Mouse (Mus musculus) liver, embryonic 11.5 days (tissue): ENCODE measurements around the gene Chml. TPM values are rescaled to one million over a fixed set of nuclear protein-coding genes. Genes with fewer than 3 reads are reported as not detected.
A peak's percentile ranks its signal among the peaks of the same experiment; 100 is the strongest.

Source experiments
- ATAC-seq: fragments of 200-750 bp; cut with Nextera tagmentation; replicated peaks from 2 replicates; pipeline ENCODE4 v1.8.0; 2017; ENCODE audit warnings: moderate number of reproducible peaks, mild to moderate bottlenecking, moderate TSS enrichment, moderate library complexity; ENCODE audit not compliant: low FRiP score
- DNase-seq: peaks from one replicate; pipeline ENCODE4 v3.0.0-alpha.2; 2017; ENCODE audit warnings: low spot score
- H3K27ac ChIP-seq: fragments of 300-500 bp; sonication (generic); 2 replicates; pipeline ENCODE4 v1.5.1; 2014; ENCODE audit warnings: mild to moderate bottlenecking, low read depth, low read length, control low read depth
- H3K27me3 ChIP-seq: fragments of 300-500 bp; sonication (generic); replicated peaks from 2 replicates; pipeline ENCODE4 v1.6.1; 2014; ENCODE audit warnings: low read length, mixed read lengths; ENCODE audit not compliant: control insufficient read depth, insufficient read depth
- H3K36me3 ChIP-seq: fragments of 300-500 bp; sonication (generic); 2 replicates; pipeline ENCODE4 v1.6.1; 2014; ENCODE audit warnings: mild to moderate bottlenecking, low read length, moderate library complexity, mixed read lengths; ENCODE audit not compliant: control insufficient read depth, insufficient read depth
- H3K4me1 ChIP-seq: fragments of 300-500 bp; sonication (generic); replicated peaks from 2 replicates; pipeline ENCODE4 v1.6.1; 2014; ENCODE audit warnings: low read length, mixed read lengths; ENCODE audit not compliant: control insufficient read depth, insufficient read depth
- H3K4me2 ChIP-seq: fragments of 300-500 bp; sonication (generic); 2 replicates; pipeline ENCODE4 v1.6.1; 2014; ENCODE audit warnings: mild to moderate bottlenecking, control low read depth, moderate library complexity
- H3K4me3 ChIP-seq: fragments of 300-500 bp; sonication (generic); 2 replicates; pipeline ENCODE4 v1.5.1; 2014; ENCODE audit warnings: low read depth, low read length, control low read depth
- H3K9ac ChIP-seq: fragments of 300-500 bp; sonication (generic); 2 replicates; pipeline ENCODE4 v1.6.1; 2014; ENCODE audit warnings: low read depth, low read length, control low read depth
- H3K9me3 ChIP-seq: fragments of 300-500 bp; sonication (generic); 2 replicates; pipeline ENCODE4 v1.6.1; 2016; ENCODE audit warnings: low read length, inconsistent platforms, mixed read lengths; ENCODE audit not compliant: control insufficient read depth
- WGBS: fragments of 180-500 bp; shearing (Covaris S2); extraction: QIAGEN DNeasy Blood & Tissue Kit; methylation state at CpG from one replicate; pipeline ENCODE4 v1.1.7; 2014; 5-methylcytosine and 5-hydroxymethylcytosine counted together
- polyA plus RNA-seq: library from polyadenylated mRNA; unstranded; fragments of >200 nt; fragmentation: Nextera tagmentation; extraction: Ambion mirVana; gene quantifications from 2 replicates; pipeline ENCODE4 v1.2.1, GENCODE M21; 2014

Gene Chml
- polyA plus RNA-seq, 1 experiment from 2014 or later = 3.6 TPM

DNA sequence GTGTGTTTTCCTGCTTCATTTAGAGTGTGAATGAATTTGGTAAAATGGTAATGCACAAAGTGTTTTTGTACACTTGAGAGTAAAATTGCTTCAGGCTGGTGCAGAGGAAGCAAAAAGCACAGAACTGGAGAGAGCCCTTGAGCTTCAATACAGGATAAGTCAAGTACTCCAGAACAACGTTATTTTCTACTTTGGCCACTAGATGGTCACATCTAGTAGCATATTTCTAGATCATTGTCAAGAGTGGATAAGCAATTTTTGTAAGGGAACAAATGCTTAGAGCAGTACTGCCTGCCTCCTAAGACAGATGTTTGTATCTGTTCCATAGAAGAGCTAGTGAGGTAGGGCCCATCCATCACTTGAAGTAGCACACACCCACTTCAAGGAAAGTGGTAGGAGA lies 21.1 kb downstream of the Chml start:
- Histone ChIP-seq H3K4me3 (no peak overlapping the region), H3K4me1 (no peaks in the 10 kb centered on the region), H3K9ac (no peak overlapping the region), H3K27ac (no peak overlapping the region), H3K9me3 (no peaks in the 10 kb centered on the region), H3K27me3 (no peaks in the 10 kb centered on the region), H3K4me2 (no peak overlapping the region), H3K36me3 (no peaks in the 10 kb centered on the region)
- 18% methylated on average over 1 of the region's 1 CpGs for WGBS
- ATAC-seq (no peak), DNase-seq (no peak)

DNA sequence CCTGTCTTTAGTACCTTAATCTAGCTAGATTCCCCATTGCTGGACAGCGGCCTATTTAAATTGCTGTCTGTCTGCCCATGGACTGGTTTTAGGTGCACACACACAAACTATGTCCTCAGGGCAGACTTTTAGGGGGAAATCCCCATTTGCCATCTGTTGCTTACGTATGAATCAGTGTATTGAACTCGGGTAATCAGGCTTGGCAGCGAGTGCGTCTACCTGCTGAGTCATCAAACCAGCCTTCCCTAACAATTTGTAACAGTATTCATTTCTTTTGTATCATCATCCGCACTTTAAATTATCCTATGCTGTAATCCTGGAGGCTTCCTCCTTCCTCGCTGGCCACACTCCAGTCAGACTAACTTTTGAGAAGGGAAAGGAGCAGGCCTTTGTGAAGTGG lies 22.7 kb downstream of the Chml start:
- H3K4me3 ChIP-seq = no peak overlapping the region
- H3K9ac ChIP-seq = no peak overlapping the region
- no peak overlapping the region for H3K4me2 ChIP-seq
- no peaks in the 10 kb centered on the region for H3K4me1 ChIP-seq
- no peaks in the 10 kb centered on the region for H3K36me3 ChIP-seq
- 84% methylated on average over 7 of the region's 7 CpGs for WGBS
- DNase-seq (no peak), ATAC-seq (no peak)
- no peak overlapping the region for H3K27ac ChIP-seq
- no peaks in the 10 kb centered on the region for H3K9me3 ChIP-seq
- H3K27me3 ChIP-seq = no peaks in the 10 kb centered on the region

DNA sequence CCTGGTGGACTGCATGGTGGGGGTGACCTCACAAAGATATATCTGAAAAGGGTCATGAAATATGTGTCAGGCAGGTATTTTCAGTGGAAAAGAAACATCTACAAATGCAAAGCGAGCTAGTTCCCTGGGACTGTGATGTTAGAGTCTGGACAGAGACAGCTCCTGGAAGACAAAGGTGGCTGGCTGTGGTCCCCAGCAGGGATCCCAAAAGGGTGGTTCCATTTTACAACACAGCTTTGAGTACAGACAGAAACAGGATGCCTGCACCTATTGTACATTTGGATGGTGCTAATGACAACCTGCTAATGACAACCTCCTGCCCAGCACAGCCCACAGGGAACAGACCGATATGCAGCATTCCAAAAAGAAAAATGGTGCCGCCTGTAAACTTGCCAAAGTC lies 23.2 kb downstream of the Chml start:
- Histone ChIP-seq H3K36me3 (no peaks in the 10 kb centered on the region), H3K9ac (no peak overlapping the region), H3K4me2 (no peak overlapping the region), H3K27me3 (no peaks in the 10 kb centered on the region), H3K27ac (no peak overlapping the region), H3K4me3 (no peak overlapping the region), H3K4me1 (no peaks in the 10 kb centered on the region), H3K9me3 (no peaks in the 10 kb centered on the region)
- 91% methylated on average over 3 of the region's 3 CpGs for WGBS
- ATAC-seq = no peak
- DNase-seq = no peak

DNA sequence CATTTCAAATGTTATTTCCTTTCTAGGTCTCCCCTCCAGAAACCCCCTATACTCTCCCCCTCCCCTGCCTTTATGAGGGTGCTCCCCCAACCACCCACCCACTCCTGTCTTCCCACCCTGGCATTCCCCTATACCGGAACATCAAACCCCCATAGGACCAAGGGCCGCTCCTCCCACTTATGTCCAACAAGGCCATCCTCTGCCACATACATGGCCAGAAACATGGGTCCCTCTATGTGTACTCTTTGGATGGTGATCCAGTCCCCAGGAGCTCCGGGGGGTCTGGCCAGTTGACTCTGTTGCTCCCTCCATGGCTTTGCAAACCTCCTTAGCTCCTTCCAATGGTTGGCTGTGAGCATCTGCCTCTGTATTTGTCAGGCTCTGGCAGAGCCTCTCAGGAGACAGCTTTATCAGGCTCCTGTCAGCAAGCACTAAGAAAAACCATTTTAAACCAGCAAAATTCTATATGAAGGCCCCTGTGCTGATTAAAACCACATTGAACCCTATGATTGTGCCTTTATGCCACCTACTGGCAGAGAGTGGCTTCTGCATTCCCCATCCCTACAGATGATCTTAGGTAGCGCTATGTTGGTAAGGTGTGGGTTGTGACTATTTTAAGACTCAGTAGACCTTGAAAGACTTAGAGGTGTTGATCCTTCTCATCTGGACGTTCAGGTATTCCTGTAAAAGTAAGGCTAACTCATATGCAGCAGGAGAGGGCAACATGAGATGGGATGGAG lies 23.9 kb downstream of the Chml start:
- no peaks in the 10 kb centered on the region for H3K36me3 ChIP-seq
- no peak overlapping the region for H3K4me3 ChIP-seq
- H3K9me3 ChIP-seq = no peaks in the 10 kb centered on the region
- no peaks in the 10 kb centered on the region for H3K4me1 ChIP-seq
- H3K4me2 ChIP-seq = no peak overlapping the region
- H3K27ac ChIP-seq = no peak overlapping the region
- ATAC-seq (peak; percentile 58; the same call in 1 of the 2 replicates), DNase-seq (no peak)
- WGBS = 72% methylated on average over 5 of the region's 5 CpGs
- H3K27me3 ChIP-seq = no peaks in the 10 kb centered on the region
- no peak overlapping the region for H3K9ac ChIP-seq

DNA sequence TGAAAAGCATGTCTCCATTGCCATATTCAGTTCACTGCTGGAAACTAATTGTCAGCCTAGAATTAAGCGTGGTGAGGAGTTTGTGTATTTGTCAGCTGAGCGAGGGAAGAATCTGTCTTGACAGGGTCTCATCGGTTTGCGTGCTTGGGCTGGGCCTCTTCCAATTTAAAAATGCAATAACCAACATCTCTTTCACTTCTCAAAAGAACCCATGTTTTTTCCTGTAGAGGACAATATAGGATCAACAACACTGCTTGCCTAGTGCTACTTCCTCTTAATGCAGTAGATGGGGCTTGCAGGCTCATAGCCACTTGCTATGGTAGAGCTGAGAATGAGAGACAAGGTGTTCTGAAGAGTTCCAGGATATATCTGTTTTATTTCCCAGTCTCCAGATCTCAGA lies 32.8 kb downstream of the Chml start:
- H3K9me3 ChIP-seq = no peaks in the 10 kb centered on the region
- WGBS = 83% methylated on average over 4 of the region's 4 CpGs
- ATAC-seq (no peak), DNase-seq (no peak)
- no peak overlapping the region for H3K4me2 ChIP-seq
- H3K4me3 ChIP-seq = no peak overlapping the region
- H3K27me3 ChIP-seq = no peaks in the 10 kb centered on the region
- H3K36me3 ChIP-seq = no peaks in the 10 kb centered on the region
- H3K9ac ChIP-seq = no peak overlapping the region
- H3K4me1 ChIP-seq = no peaks in the 10 kb centered on the region
- no peak overlapping the region for H3K27ac ChIP-seq

DNA sequence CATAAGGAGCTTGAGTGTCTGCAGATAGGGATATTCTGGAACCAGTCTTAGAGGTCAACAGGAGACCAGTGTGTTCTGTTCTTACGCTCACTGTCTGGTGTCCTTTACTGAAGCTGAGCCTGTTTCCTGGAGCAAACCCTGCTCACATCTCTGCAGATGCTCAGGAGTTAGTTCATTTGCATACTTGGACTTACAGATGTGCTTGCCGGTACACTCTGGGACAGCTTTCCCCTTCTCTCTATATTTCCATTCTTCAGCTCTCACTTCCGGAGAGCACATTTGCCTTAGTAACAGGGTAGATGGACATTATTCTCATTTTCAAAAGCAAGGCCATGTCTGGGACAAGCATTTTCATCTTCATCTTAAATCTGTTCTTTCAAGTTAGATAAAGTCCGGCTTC lies 44.1 kb downstream of the Chml start:
- H3K4me2 ChIP-seq = no peak overlapping the region
- no peaks in the 10 kb centered on the region for H3K9me3 ChIP-seq
- no peaks in the 10 kb centered on the region for H3K36me3 ChIP-seq
- DNase-seq = no peak
- H3K27me3 ChIP-seq = no peaks in the 10 kb centered on the region
- WGBS = 86% methylated on average over 4 of the region's 4 CpGs
- no peaks in the 10 kb centered on the region for H3K4me1 ChIP-seq
- no peak for ATAC-seq
- no peak overlapping the region for H3K27ac ChIP-seq
- H3K4me3 ChIP-seq = no peak overlapping the region
- no peak overlapping the region for H3K9ac ChIP-seq

DNA sequence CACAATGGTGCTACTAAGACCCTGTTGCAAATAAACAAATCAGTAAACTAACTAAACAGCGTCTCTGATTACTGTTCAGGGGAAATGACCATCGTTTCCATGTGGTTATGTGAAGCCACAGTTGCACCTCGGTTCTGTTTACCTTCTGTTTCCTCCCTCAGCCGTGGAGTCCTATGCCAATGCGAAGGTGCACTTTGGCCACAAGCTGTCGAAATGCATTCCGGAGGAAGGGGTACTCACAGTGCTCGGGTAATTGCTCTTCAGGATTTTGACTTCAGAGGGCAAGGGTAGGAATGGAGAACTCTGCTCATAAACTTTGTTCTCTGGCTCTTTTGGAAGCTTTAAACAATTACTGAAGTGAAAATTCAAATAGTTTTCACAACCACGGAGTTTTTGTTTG lies 45.7 kb downstream of the Chml start:
- Histone ChIP-seq H3K9ac (no peak overlapping the region), H3K4me2 (no peak overlapping the region), H3K4me3 (no peak overlapping the region), H3K4me1 (no peaks in the 10 kb centered on the region), H3K9me3 (no peaks in the 10 kb centered on the region), H3K27me3 (no peaks in the 10 kb centered on the region), H3K36me3 (no peaks in the 10 kb centered on the region), H3K27ac (no peak overlapping the region)
- WGBS = 51% methylated on average over 9 of the region's 9 CpGs
- peak; percentile 53; the same call in 1 of the 2 replicates for ATAC-seq
- no peak for DNase-seq

DNA sequence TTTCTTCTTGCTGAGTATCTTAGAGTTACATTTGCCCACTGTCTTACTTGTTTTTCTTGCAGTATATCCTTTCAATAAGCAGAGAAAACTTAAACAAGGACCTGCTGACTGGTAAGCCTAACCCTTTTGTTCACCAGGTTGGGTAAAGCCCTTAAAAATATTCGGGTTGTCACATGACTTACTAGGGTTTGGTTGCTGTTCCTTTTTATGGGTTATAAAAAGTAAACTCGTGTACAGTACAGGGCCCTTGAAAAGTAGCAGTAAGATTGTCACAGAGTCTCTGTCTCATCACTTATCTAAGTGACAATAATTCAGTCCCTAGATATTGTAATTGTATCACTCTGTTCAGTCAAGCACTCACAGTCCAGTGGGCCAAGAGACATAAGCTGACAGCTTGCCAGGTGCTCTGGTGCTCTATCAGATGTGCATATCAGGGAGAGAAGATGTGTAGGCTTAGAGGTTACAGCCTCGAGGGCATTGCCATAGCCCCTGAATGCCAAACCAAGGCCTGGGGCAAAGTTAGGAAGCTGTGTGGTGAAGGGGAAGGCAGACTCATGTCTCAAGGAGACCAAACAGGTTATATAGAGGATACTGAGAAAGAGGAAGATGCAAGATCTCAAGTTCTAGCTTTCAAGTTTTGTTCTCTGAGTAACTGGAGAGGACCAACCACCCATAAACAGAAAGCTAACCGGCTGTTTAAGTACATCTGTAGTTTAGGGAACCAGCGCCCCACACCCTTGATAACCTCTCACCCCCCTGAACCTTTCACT lies 49.0 kb downstream of the Chml start:
- H3K27ac ChIP-seq = no peak overlapping the region
- 52% methylated on average over 5 of the region's 5 CpGs for WGBS
- no peak for DNase-seq
- no peak overlapping the region for H3K9ac ChIP-seq
- no peak overlapping the region for H3K4me2 ChIP-seq
- ATAC-seq = no peak
- H3K36me3 ChIP-seq = no peaks in the 10 kb centered on the region
- H3K4me1 ChIP-seq = no peaks in the 10 kb centered on the region
- H3K9me3 ChIP-seq = no peaks in the 10 kb centered on the region
- H3K4me3 ChIP-seq = no peak overlapping the region
- H3K27me3 ChIP-seq = no peaks in the 10 kb centered on the region
